Mouse (Mus musculus) megakaryocyte, embryonic 14.5 days (primary cell): Measurements from ENCODE around the gene Cd63. TPM values are rescaled to one million over a fixed set of nuclear protein-coding genes. Genes with fewer than 3 reads are reported as not detected.

Experiments used
- H3K27me3 ChIP-seq: replicated peaks from 2 replicates; pipeline ENCODE3; 2012; ENCODE audit warnings: inconsistent platforms
- H3K36me3 ChIP-seq: replicated peaks from 2 replicates; pipeline ENCODE3; 2012; ENCODE audit warnings: low read length, inconsistent platforms, mixed read lengths
- H3K4me1 ChIP-seq: 2 replicates; pipeline ENCODE4 v1.6.1; 2012; ENCODE audit warnings: inconsistent platforms
- H3K4me3 ChIP-seq: replicated peaks from 2 replicates; pipeline ENCODE3; 2012; ENCODE audit warnings: moderate library complexity, mild to moderate bottlenecking, inconsistent platforms
- H3K9me3 ChIP-seq: 2 replicates; pipeline ENCODE4 v1.6.1; 2012; ENCODE audit warnings: inconsistent platforms
- FLI1 ChIP-seq: IDR thresholded peaks from 2 replicates; pipeline ENCODE4 v1.6.1; 2012; ENCODE audit warnings: low read length, inconsistent platforms, mixed read lengths
- GATA1 ChIP-seq: IDR thresholded peaks from 3 replicates; pipeline ENCODE4 v1.6.1; 2012; ENCODE audit warnings: mixed read lengths, low read length, inconsistent platforms, borderline replicate concordance
- polyA plus RNA-seq: library from polyadenylated mRNA; stranded (reverse); fragments of >175 nt; gene quantifications from 2 replicates; pipeline ENCODE4 v1.2.3, GENCODE M21; 2012; ENCODE audit warnings: low replicate concordance; ENCODE audit not compliant: insufficient read depth

Gene Cd63
- polyA plus RNA-seq, 1 experiment, result 57.2 TPM

DNA sequence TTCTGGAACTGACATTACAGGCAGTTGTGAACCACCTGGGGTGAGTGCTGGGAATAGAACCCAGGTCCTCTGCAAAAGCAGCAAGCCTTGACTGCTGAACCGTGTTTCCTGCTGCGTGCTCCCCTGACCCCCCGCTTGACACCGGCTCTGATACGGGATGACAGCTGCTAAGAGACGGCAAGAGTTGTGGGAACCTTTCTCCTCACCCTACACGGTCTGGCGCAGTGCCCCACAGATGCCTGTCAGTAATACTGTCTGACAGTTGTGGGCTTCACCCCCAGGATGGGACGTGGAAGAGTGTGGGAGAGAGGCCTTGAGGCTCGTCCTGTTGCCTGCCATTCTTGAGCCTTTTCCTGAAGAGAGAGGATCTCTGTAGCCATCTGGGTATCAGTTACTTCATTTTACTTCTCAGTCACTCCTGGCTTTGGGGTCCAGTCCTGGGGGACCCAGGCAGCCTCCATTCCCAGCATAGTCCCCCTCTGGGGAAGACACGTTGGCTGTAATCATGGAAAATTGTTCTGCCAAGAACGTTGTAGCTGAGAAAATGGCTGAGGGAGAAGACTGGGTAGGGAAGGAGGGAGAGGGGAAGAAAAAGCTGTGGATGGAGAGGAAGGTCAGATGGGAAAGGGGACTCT, 37.1 kb downstream of the Cd63 start:
- no peaks in the 10 kb centered on the region for H3K9me3 ChIP-seq
- peaks cover 62% of the 10 kb centered on the region for H3K4me1 ChIP-seq
- H3K36me3 ChIP-seq, result no peaks in the 10 kb centered on the region
- TF ChIP-seq FLI1, result no peak
- no peak for TF ChIP-seq GATA1
- peaks cover 77% of the 10 kb centered on the region for H3K27me3 ChIP-seq
- no peak overlapping the region for H3K4me3 ChIP-seq

GRCm38 (mm10) chr10:128938457-128938856, 37.7 kb downstream of the Cd63 start:
- peaks cover 77% of the 10 kb centered on the region for H3K27me3 ChIP-seq
- no peak overlapping the region for H3K4me3 ChIP-seq
- TF ChIP-seq FLI1 (no peak), GATA1 (no peak)
- no peaks in the 10 kb centered on the region for H3K36me3 ChIP-seq
- H3K4me1 ChIP-seq, result peaks cover 56% of the 10 kb centered on the region
- no peaks in the 10 kb centered on the region for H3K9me3 ChIP-seq

DNA sequence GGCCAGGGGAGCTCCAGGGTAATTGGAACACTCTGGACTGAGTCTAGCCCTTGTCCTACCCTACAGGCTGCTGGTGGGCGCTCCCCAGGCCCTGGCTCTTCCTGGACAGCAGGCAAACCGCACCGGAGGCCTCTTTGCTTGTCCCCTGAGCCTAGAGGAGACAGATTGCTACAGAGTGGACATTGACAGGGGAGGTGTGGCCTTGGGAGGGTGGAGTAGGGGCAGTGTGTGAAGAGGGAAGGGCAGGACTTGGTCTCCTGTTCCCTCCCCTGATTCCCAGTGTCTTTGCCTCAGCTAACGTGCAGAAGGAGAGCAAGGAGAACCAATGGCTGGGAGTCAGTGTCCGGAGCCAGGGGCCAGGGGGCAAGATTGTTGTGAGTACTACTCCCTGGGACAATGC, 38.2 kb downstream of the Cd63 start:
- Histone ChIP-seq H3K36me3 (no peaks in the 10 kb centered on the region), H3K4me3 (peak overlapping the region; percentile 9), H3K4me1 (peaks cover 51% of the 10 kb centered on the region), H3K9me3 (no peaks in the 10 kb centered on the region), H3K27me3 (peaks cover 77% of the 10 kb centered on the region)
- TF ChIP-seq FLI1 (no peak), GATA1 (no peak)

DNA sequence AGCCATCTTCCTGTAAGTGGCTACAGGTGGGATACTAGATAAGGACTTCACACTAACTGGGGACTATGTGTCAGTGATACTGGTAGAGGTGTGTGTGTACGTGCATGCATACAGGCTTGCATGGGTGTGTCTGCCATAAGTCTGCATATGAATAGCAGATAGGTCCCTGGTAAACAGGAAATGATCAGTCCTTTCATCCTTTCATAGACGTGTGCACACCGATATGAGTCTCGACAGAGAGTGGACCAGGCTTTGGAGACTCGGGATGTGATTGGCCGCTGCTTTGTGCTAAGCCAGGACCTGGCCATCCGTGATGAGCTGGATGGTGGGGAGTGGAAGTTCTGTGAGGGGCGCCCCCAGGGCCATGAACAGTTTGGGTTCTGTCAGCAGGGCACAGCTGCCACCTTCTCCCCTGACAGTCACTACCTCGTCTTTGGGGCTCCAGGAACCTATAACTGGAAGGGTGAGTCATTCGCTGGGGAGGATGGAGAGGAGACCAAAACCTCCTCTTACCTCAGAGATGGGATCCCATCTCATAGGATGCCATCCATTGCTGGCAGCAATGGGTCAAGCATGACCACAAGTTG, 39.8 kb downstream of the Cd63 start:
- Histone ChIP-seq H3K36me3 (no peaks in the 10 kb centered on the region), H3K4me1 (peaks cover 38% of the 10 kb centered on the region), H3K4me3 (no peak overlapping the region), H3K27me3 (peaks cover 70% of the 10 kb centered on the region), H3K9me3 (no peaks in the 10 kb centered on the region)
- TF ChIP-seq GATA1, result no peak
- TF ChIP-seq FLI1, result no peak

GRCm38 (mm10) chr10:128945675-128946074, 44.9 kb downstream of the Cd63 start:
- Histone ChIP-seq H3K4me3 (peak overlapping the region; percentile 23), H3K4me1 (peaks cover 30% of the 10 kb centered on the region), H3K9me3 (no peaks in the 10 kb centered on the region; the same call in 1 of the 2 replicates), H3K36me3 (no peaks in the 10 kb centered on the region), H3K27me3 (peaks cover 64% of the 10 kb centered on the region)
- TF ChIP-seq GATA1, result no peak
- no peak for TF ChIP-seq FLI1

DNA sequence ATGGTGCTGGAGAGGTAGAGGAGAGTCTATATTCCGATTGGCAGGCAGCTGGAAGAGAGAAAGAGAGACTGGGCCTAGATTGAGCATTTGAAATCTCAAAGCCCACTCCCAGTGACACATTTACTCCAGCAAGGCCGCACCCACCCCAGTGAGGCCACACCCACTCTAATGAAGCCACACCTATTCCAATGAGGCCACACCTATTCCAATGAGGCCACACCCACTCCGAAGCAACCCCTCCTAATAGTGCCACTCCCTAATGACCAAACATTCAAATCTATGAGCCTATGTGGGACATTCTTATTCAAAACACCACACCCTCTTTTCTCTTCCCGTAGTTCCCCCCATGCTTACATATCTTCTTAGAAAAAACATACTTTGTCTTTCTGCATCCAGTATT, 46.7 kb downstream of the Cd63 start:
- peaks cover 24% of the 10 kb centered on the region for H3K4me1 ChIP-seq
- peaks cover 53% of the 10 kb centered on the region for H3K27me3 ChIP-seq
- H3K36me3 ChIP-seq, result no peaks in the 10 kb centered on the region
- no peaks in the 10 kb centered on the region; the same call in 1 of the 2 replicates for H3K9me3 ChIP-seq
- H3K4me3 ChIP-seq, result no peak overlapping the region
- TF ChIP-seq FLI1 (no peak), GATA1 (no peak)

GRCm38 (mm10) chr10:128950208-128950887, 49.6 kb downstream of the Cd63 start:
- no peak for TF ChIP-seq FLI1
- no peak for TF ChIP-seq GATA1

DNA sequence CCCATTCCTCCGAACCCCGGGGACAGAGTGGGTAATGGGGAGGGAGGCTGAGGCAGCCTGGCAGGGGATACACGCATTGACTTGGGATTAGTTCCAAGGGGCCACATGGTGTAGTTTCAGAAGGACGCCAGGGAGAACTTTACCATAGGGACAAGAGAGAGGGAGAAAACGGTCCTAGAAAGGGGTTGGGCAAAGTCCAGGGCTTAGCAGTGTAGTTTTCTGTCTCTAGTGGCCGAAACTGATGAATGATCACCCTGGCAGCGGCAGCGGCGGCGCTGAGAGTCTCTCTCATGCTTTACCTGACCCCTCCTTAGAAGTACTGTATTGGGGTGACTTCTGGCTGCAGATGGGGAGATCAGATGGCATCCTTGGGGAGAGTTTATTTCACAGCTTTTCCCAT, 57.6 kb downstream of the Cd63 start:
- Histone ChIP-seq H3K9me3 (no peaks in the 10 kb centered on the region; the same call in 1 of the 2 replicates), H3K4me1 (peaks cover 21% of the 10 kb centered on the region), H3K27me3 (peaks cover 49% of the 10 kb centered on the region), H3K4me3 (no peak overlapping the region), H3K36me3 (no peaks in the 10 kb centered on the region)
- TF ChIP-seq GATA1, result no peak
- TF ChIP-seq FLI1, result no peak

More at GRCm38 (mm10) chr10:128950208-128950887, 49.6 kb downstream of the Cd63 start:
- H3K27me3 ChIP-seq, result peaks cover 46% of the 10 kb centered on the region
- H3K4me1 ChIP-seq, result peaks cover 26% of the 10 kb centered on the region
- no peaks in the 10 kb centered on the region; the same call in 1 of the 2 replicates for H3K9me3 ChIP-seq
- no peaks in the 10 kb centered on the region for H3K36me3 ChIP-seq
- no peak overlapping the region for H3K4me3 ChIP-seq

DNA sequence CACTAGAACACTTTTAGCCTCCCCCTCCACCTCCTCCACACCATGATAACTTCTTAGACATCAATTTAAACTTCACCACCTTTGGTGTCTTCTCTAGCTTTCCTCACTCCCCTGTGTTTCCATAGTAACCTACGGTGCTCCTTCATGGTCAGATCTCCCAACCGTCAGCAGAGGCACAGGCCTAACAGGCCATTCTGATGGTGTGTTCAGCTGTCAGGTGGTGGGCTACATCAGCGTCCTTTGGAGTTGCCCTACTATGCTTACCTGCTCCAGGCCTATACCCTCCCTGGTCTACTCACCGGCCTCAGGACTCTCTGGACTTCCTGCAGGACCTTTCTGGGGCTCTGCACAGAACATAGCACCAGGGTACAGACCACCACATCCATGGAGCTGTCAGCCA, 59.4 kb downstream of the Cd63 start:
- Histone ChIP-seq H3K9me3 (no peaks in the 10 kb centered on the region; the same call in 1 of the 2 replicates), H3K4me1 (peaks cover 21% of the 10 kb centered on the region), H3K4me3 (no peak overlapping the region), H3K27me3 (peaks cover 42% of the 10 kb centered on the region), H3K36me3 (no peaks in the 10 kb centered on the region)
- TF ChIP-seq GATA1 (no peak), FLI1 (no peak)
